Mouse (Mus musculus) liver (tissue): ENCODE results near the gene Ykt6.

Experiments used
- DNase-seq: peaks from one replicate; pipeline ENCODE4 v3.0.0-alpha.2; 2020; ENCODE audit warnings: mixed read lengths

Ykt6 gene

DNA sequence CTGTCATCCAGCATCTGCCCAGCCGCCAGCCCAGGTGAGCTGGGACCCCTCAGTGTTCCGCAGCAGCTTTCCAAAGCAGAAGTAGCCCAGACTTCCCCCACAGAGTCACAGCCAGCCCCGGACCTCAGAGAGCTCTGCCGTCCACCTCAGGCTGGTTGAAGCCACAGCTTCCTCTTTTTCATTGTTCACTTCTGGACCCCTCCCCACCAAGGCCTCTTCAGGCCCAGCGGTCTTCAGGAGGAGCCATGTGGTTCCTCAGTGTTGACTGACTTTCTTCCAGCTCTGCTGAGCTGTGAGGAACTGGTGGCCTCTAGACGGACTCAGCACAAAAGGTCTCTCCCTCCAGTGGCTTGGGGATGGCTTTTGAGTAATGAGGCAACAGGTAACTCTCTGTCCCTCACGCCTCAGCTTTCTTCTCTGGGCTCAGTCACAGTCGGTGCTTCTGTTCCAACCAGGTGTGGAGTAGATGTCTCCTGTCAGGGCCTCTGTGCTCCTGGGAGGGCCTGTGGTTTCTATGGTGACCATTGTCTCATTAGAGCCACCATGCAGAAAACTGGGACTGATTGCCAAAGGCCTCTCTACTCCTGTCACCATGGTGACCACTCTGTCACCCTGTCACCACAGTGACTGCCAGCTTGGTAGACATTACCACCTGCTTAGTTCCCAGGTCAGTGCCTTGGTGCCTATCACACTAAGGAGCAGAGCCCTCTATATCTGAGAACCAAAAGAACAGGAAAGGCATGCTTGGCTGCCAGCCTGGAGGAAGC lies 5.7 kb upstream of the Ykt6 start, which contains the start of gene Gck:
Gene Gck, minus strand, starts transcription at position 496 of the 767 bp plus-strand sequence.
- DNase-seq, result peak; percentile 43

DNA sequence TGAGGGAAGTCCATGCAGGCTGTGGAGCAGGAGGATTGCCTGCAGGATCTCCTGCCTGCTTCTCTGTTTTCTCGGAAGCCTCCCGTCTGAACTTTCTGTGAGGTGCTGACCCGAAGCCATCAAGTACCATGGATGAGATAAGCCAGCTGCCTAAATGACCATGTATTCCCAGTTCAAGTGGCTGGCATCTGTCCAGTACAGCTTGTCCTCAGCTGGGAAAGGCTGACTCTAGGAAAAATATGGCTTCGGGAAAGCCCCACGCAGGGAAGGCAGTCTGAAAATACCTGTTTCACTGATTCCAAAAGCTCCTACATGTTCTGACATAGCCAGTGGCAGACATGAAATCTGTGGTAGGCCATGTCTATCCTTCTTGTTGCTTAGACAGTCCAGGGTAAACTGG lies 3.0 kb upstream of the Ykt6 start:
- no peak for DNase-seq

DNA sequence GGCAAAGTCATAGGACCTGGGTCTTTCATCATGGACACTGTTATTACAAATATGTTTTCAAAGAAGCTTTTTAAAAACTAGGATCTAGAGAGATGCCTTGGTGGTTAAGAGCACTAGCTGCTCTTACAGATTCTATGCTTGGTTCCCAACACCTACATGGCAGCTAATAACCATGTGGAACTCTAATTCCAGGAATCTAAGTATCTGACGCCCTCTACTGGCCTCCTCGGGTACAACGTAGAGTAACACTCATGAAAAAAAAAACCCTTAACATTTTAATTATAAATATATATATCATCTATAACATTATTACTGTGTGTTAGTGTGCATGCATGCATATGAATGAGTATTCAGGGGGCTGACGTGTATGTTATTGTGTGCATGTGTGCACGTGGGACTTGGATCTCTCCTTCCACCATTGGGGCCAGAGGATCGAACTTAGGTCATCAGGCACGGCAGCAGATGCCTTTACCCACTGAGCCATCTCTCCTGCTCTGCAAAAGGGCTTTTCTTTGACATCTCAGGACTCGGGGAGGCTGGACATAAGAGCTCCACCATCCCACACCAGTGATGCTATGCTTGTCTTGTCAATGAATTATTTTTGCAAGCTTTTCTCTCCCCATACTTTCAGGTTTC lies 2.2 kb upstream of the Ykt6 start:
- DNase-seq, result peak; percentile 45

DNA sequence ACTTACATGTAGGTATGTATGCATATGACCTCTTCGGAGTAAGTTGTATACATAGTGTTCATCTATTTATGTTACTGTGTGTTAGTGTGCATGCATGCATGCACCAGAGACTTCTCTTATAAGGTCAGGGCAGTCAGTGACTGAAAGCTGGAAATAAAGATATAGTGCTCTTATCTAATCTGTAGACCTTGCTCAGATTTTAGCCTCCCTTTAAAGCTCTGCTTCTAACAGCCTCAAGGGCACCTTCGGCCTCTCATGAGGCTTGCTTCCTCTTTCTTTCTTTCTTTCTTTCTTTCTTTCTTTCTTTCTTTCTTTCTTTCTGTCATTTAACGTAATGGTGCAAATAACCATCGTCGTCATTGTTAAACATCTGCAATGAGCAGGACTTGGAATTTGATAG lies 1.1 kb upstream of the Ykt6 start:
- no peak for DNase-seq

DNA sequence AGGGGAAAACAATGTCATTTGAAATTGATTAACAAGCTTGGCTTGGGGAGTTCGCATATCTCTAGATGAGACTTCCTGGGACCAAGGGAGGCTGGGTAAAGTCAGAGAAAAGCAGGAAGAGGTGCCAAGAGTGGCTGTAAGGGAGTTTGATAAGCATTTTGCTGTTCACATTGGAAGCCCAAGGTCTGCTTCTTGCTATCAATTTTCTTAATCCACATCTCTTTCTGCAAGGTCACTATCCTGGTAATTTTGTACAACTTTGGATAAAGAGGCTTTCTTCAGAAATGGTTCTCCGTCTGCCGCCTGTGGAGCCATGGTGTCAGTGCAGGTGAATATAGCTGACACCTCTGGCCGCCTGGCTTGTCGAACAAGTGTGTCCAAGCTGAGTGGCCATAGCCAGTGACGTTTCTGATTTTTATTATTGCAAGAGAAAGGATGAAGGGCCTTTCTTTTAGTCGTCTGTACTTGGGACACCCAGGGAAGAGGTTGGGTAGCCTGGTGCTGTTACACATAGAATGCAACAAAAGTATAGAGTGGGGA lies 458 bp upstream of the Ykt6 start:
- peak; percentile 50 for DNase-seq

DNA sequence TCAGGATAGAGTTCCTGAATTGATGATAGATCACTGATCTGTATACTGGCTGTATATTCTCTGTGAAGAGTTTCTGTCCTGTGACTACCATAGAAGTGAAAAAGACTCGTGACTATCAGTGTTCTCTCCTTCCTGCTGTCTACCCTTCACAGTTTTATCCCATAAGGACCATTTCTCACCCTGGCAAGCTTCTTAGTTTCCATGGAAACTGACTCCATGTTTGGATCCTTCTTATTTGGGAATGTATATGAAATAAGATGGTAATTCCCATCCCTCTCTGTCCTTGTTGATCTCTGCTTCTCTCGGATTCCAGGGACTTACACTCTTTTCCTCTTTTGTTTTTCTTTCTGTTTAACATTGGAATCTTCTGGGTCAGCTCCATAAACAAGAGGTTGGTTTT lies 4.6 kb downstream of the Ykt6 start:
- DNase-seq, result no peak

DNA sequence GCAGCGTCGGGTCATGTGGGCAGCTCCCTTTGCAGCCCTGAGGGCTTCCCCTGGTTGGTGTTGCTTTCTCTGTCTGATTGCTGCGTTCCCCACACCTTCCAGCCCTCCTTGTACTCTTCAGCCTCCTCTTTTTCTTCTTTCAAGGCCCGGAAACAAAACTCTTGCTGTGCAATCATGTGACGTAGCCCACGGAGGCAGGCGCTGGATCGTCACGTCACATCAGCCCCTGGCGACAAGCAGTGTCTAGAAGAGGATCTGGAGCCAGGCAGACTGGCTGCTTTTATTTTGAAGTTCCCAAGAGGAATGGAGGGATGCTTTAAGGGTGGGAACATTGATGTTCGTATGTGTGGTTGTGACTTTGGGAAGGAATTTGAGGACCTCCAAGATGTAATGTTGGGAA lies 10.4 kb downstream of the Ykt6 start:
- no peak for DNase-seq

DNA sequence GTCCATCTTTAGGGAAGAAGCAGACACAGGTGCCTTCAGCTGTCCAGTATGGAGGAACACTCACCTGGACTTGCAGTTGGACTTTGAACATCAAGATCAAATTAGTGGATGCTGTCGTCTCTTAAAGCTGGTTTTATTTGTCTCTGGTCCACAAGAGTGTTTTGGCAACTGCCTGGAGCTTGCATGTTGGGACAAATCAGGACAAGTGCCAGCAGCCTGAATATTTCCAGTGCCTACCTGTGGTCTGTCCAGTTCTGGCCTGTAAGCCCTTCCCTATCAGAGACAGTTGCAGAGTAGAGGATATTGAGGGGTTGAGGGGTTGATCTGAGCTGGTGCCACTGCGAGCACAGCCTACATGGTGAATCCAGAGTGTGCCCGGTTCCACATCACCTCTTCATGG lies 11.3 kb downstream of the Ykt6 start:
- no peak for DNase-seq

DNA sequence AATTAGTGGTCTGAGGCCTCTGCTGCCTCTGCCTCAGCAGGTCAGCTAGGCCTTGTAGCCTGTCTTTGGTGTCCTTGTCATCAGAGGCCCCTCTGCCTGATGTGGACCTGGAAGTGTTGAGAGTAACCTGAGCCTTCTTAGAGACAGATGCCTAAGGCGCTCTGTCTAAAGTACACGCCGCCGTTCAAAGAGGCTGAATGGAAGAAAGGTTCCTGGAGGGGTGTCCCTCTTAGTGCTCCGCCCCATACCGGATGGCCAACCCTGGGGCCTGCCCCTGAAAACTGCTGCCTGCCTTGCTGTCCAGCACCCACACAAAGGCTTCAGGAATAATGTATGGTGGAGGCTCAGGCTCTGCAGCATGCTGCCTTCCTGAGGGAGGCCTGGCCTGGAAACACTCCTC lies 12.7 kb downstream of the Ykt6 start:
- DNase-seq, result no peak

DNA sequence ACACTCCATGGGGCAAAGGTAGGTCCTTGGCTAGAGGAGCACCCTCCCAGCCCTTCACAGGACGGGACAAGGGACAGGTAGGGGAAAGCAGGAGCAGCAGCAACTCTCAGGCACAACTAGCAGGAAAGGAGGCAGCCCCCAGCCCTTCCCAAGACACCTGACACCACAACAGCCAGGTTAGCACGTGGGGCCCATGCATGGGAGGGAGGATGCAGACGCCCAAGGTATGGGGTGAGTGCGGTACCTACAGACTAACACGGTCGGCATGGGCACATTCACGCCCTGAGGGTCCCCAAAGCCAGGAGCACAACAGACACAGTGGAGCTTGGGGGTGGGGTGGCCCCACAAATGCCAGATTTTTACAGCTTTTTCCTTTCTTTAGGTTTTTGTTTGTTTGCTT lies 15.7 kb downstream of the Ykt6 start:
- no peak for DNase-seq

DNA sequence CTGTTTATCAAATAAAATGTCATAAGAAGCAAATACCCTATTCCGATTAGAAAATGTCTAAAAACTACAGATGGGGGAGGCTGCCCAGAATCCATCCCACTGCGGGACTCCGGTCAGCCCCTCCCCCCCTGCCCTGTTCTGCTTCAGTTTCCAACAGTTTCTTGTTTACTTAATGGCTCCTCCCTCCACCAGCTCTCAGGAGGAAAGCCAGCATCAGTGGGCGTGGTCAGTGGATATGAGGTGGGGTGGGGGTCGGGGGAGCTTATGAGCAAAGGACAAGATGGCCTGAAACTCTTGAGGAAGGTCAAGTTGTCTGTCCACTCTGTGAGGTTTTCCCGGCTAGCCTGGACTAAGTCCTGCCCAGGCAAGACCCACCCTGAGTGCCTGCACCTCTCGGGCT lies 17.7 kb downstream of the Ykt6 start:
- no peak for DNase-seq

DNA sequence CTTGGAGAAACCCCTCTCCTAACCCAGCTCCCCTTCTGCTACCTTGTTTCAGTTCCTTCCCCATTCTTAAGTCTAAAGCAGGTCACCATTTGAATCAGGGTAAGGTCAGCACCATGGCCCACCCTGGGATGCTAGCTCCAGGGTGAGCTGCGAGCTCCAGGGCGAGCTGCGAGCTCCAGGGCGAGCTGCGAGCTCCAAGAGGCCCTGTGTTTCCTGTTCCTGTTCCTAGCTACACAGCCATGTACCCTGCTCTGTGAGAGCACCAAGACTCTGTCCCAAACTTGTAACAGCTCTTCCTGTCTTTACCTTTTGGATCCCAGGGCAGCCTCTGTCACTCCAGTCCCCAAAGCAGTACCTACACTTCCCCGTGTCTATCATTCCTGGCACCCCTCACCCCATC lies 18.6 kb downstream of the Ykt6 start:
- no peak for DNase-seq

DNA sequence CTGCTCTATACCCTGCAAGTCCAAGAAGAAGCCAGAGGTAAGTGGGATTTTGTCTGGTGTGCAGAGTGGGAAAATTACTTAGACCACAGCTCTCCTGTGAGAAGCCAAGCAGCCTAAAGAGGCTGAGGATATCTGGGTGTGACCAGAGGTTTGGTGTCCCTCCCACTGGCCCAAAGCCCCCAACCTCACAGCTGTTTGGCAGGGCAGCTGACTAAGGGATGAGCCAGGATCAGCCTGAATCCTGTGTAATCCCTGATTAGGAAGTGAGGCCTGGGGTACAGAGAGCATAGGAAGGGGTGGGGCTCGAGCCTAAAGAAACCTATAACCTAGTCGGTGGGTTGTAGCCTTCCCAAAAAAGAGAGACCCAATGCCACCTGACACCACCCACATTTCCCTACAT lies 19.6 kb downstream of the Ykt6 start:
- no peak for DNase-seq

DNA sequence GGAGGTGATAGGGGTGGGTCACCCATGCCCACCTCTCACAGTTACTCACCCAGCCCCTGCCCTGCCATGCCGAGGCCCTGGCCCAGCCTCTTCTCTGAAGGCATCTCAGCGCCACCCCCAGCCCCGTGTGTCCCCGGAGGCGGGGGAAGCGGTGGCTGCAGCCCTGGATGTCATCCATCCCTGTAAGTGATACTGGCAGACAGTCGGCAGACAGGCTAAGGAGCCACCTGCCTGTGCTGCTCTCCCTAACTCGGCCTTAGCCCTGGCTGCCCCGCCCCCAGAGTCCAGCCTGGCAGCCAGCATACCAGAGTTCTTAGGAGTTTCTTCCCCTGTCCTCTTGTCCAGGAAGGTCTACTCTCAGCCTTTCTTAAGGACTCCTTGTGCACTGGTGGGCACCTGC lies 20.6 kb downstream of the Ykt6 start:
- no peak for DNase-seq

DNA sequence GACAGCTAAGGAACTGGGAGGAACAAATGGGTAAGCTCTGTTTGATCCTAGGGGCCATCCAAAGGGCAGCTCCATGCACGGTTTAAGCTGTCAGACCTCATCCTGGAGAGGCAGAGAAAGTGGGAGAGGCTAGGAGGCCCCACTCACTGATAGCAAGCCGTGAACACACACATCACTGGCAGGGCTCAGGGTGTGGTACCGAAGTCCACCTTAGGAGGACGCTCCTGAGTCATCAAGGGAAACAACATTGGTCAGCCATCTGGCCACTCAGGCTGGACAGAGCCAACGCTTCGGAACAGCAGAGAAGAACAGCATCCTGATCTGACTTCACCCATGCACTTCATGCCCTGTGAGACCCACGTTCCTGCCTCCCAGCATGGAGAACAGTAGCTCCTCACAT lies 23.6 kb downstream of the Ykt6 start:
- no peak for DNase-seq

DNA sequence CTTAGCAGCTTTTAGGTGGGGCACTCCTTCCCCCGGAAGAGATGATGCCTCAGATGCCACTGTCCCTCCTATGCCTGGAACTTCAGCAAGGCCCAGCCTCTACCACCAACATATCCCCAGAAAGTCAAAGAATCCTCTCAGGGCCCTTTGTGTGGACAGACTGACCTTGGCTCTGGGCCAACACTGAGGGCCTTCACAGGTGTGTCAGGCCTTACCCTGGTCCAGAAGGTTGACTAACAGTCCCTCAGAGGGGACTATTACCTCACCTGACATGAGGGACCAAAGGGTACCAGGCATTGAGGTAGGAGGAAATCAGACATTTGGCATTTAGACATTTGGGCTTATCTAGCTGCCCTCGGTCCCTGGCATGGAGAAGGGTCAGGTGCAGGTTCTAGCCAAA lies 24.6 kb downstream of the Ykt6 start:
- no peak for DNase-seq

DNA sequence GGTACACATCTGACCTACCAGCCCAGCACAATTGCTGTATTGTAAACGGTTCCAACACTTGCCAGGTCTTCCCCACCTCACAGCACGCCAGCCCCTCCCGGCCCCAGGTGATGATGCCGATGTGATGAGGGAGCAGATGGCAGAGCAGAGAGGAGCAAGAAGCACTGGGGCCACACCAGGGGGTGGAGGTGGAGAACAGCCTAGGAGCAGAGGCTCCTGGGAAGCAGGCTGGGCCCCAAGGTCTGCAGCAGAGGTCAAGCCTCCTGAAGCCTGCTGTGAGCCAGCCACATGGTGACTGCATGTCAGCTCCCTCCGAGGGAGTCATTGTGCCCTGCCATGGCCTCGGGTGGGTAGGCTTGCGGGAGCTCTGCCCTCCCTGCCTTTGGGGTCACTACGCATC lies 25.1 kb downstream of the Ykt6 start:
- no peak for DNase-seq

DNA sequence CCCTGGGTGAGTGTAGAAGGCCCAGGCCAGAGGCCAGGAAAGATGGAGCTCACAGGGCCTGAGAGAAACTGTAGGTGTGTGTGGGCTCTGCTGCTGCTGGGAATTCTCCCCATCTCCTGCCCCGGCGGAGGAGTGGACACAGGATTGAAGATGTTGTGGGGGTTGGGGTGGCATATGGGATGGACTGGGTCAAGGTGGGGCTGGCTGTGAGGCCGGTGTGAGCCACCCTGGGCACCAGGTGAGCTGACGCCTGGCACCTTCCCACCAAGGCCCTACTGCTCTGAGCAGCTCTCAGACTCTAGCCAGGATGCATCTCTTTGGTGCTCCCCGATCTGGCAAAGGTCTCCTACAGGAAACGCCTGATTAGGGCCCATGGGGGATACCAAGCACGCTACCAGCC lies 25.8 kb downstream of the Ykt6 start:
- no peak for DNase-seq

DNA sequence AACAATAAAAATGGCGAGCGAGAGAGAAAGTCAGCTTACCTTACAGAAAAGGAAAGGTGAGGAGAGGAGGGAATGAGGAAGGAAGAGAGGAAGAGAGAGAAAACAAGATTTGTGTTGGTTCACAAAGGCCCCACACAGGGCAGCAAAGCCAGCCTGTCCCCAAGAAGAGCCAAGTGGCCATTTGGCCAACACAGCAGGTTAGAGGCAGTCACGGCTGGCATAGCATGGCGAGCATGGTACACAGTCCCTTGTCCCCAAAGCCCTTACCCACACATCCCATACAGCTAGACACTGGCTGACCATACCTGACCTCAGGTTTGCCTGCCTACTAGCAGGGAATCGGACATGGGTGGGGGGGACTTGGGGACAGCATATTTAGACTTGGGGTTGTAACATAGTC lies 28.1 kb downstream of the Ykt6 start:
- DNase-seq, result no peak

DNA sequence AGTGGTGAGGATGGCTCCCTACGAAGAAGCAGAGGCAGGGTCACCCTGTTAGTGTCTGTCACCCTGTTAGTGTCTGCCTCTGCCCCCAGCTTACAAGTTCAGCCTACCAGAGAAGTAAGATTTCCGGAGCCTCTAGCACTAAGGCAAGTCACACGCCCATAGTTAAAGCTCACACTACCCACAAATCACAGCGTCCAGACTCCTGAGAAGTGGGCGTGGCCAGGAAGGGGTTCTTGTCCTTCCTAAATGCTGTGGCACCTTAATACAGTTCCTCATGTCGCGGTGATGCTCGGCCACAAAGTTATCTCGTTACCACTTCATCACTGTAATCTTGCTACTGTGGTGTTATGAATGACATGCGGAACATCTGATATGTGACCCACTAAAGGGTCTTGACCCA lies 32.6 kb downstream of the Ykt6 start:
- no peak for DNase-seq

DNA sequence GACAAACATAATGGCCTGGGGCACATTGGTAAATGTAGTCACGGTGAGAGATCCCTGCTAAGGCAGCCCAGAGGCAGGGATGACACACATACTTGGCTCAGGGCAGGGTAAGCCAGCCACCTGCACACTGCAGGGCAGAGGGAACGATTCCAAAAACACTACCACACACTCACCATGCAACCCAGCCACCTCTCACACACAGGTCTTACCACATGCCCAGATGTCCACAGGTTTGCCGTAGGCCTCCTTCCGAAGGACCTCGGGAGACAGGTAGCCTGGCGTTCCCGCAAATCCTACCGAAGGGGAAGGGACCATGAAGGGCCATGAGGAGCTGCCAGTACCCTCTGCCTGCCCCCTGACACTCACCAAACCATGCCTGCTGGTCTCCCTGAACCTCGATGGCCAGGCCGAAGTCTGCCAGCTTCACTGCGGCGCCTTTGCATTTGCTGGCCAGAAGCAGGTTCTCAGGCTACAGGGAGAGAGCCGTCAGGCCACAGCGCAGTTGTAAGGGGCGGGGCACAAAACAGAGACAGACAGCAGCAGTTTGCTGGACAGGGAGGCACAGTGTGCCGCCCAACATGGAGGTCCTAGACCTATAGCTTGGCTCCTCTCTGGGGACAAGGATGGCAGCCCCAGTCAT lies 34.6 kb downstream of the Ykt6 start:
- DNase-seq, result no peak

DNA sequence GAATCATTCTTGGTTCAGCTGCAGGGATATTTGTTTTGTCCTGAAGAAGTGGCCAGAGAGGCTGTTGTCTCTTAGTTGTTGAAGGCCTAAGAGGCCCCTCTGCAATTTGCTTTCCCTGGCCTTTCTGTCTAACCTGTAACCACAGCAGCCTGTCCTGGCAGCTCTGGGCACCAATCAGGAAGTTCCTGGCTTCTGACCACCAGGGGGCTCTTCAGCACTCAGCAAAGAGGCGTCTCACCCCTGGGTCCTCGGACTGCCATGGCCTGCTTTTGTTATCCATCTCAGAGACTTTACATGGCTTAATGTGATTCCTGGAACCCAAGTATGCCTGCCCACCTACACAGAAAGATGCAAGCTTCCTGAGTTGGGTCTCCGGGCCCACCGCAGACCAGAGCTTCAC lies 35.4 kb downstream of the Ykt6 start:
- peak; percentile 58 for DNase-seq

DNA sequence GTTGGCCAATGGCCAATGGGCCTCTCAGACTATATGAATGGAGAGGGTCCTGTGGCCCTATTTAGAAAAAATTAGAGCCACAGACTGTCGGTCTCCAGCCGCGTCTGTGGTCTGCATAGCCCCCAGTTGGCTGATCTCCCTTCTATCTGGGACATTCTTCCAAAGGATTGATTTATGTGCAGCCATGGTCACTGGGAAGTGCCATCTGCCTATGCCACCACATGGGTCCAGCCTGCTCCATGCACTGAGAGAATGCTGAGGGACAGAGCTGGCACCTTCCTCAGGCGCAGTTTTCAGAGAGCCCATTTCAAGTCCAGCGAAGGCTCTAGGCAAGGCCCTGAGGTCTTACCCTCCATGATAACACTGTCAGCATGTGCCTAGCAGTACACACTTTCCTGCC lies 38.7 kb downstream of the Ykt6 start:
- DNase-seq, result no peak

DNA sequence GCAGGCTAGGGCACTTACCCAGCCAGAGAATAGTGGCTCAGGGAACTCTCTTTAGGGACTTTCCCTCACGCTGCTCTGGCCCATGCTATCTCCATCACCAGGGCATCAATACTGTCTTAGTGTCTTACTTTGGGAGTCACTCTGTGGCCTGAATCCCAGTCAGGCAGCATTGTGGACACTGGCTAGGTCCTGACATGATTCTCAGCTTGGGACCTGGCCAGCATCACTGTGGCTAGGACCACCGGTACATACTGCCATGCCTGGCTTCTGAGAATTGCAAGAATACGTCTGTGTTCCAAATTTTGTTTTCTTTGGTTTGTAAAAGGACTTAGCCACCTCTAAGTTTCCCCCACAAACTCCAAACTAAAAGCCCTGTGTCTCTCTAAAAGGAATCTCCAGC lies 39.4 kb downstream of the Ykt6 start:
- no peak for DNase-seq
